Mouse (Mus musculus) forebrain, embryonic 10.5 days (tissue): ENCODE results near the gene Vwa2. TPM values are rescaled to one million over a fixed set of nuclear protein-coding genes. Genes with fewer than 3 reads are reported as not detected.

ENCODE experiments used
- DNase-seq: peaks from one replicate; pipeline ENCODE4 v3.0.0-alpha.2; 2017; ENCODE audit warnings: low spot score; ENCODE audit errors: extremely low spot score
- H3K27ac ChIP-seq: fragments of 300-500 bp; sonication (generic); 2 replicates; pipeline ENCODE4 v1.5.1; 2016; ENCODE audit warnings: mild to moderate bottlenecking
- H3K27me3 ChIP-seq: fragments of 300-500 bp; sonication (generic); 2 replicates; pipeline ENCODE4 v1.6.1; 2016; ENCODE audit warnings: mild to moderate bottlenecking; ENCODE audit not compliant: poor library complexity, severe bottlenecking
- H3K36me3 ChIP-seq: fragments of 300-500 bp; sonication (generic); replicated peaks from 2 replicates; pipeline ENCODE4 v1.6.1; 2016; ENCODE audit warnings: mild to moderate bottlenecking, moderate library complexity
- H3K4me1 ChIP-seq: fragments of 300-500 bp; sonication (generic); 2 replicates; pipeline ENCODE4 v1.6.1; 2016
- H3K4me3 ChIP-seq: fragments of 300-500 bp; sonication (generic); 2 replicates; pipeline ENCODE4 v1.5.1; 2016; ENCODE audit warnings: mild to moderate bottlenecking, moderate library complexity
- H3K9me3 ChIP-seq: fragments of 300-500 bp; sonication (generic); 2 replicates; pipeline ENCODE4 v1.6.1; 2016; ENCODE audit warnings: mild to moderate bottlenecking, moderate library complexity
- WGBS: fragments of 180-500 bp; shearing (Covaris S2); methylation state at CpG from one replicate; pipeline ENCODE4 v1.1.7; 2016; 5-methylcytosine and 5-hydroxymethylcytosine counted together
- polyA plus RNA-seq: library from polyadenylated mRNA; unstranded; fragments of >200 nt; fragmentation: Nextera tagmentation; extraction: Ambion mirVana; gene quantifications from 2 replicates; pipeline ENCODE4 v1.2.1, GENCODE M21; 2016

Vwa2 gene
- polyA plus RNA-seq, 1 experiment from 2014 or later, result 2.6 TPM

- no peak for DNase-seq
- H3K27me3 ChIP-seq, result no peaks in the 10 kb centered on the region
- no peak overlapping the region for H3K27ac ChIP-seq
- peaks cover 22% of the 10 kb centered on the region for H3K4me1 ChIP-seq
- WGBS, result 63% methylated on average over 6 of the region's 6 CpGs
- no peaks in the 10 kb centered on the region for H3K36me3 ChIP-seq
- no peak overlapping the region for H3K4me3 ChIP-seq
- H3K9me3 ChIP-seq, result no peaks in the 10 kb centered on the region
These were observed 84.6 kb downstream of the Vwa2 start for GRCm38 (mm10) chr19:56958582-56959021.

GRCm38 (mm10) chr19:56959057-56959456, 85.0 kb downstream of the Vwa2 start:
- WGBS, result 87% methylated on average over 2 of the region's 2 CpGs
- Histone ChIP-seq H3K36me3 (no peaks in the 10 kb centered on the region), H3K9me3 (no peaks in the 10 kb centered on the region), H3K4me3 (no peak overlapping the region), H3K27ac (no peak overlapping the region), H3K27me3 (no peaks in the 10 kb centered on the region), H3K4me1 (peaks cover 25% of the 10 kb centered on the region)
- DNase-seq, result no peak

- Histone ChIP-seq H3K4me1 (peaks cover 25% of the 10 kb centered on the region), H3K27ac (no peak overlapping the region)
- 77% methylated on average over 3 of the region's 3 CpGs for WGBS
These were observed 85.6 kb downstream of the Vwa2 start for GRCm38 (mm10) chr19:56959601-56960000.

More at GRCm38 (mm10) chr19:56959601-56960000, 85.6 kb downstream of the Vwa2 start:
- no peak overlapping the region for H3K4me3 ChIP-seq
- DNase-seq, result no peak
- H3K36me3 ChIP-seq, result no peaks in the 10 kb centered on the region
- H3K27me3 ChIP-seq, result no peaks in the 10 kb centered on the region
- no peaks in the 10 kb centered on the region for H3K9me3 ChIP-seq

Other genes starting within 250 kb of the Vwa2 start
- gene Adrb1, start 152.1 kb upstream of the Vwa2 start, polyA plus RNA-seq, result 0.07 and 0.21 TPM in 2 replicates
- gene Ccdc186, start 52.1 kb upstream of the Vwa2 start, polyA plus RNA-seq, result 14.2 and 14.4 TPM in 2 replicates
- 0.48 and 0.49 TPM in 2 replicates for gene Tdrd1, start 48.0 kb upstream of the Vwa2 start, polyA plus RNA-seq
- 1.2 and 1.5 TPM in 2 replicates for gene Afap1l2, start 134.0 kb downstream of the Vwa2 start, polyA plus RNA-seq